Mouse (Mus musculus) retina, postnatal 7 days (tissue): ENCODE data around the gene Car10.

ENCODE experiments used
- DNase-seq: peaks from one replicate; pipeline ENCODE4 v3.0.0-alpha.2; 2012; ENCODE audit warnings: low read depth, low spot score

Car10 gene

DNA sequence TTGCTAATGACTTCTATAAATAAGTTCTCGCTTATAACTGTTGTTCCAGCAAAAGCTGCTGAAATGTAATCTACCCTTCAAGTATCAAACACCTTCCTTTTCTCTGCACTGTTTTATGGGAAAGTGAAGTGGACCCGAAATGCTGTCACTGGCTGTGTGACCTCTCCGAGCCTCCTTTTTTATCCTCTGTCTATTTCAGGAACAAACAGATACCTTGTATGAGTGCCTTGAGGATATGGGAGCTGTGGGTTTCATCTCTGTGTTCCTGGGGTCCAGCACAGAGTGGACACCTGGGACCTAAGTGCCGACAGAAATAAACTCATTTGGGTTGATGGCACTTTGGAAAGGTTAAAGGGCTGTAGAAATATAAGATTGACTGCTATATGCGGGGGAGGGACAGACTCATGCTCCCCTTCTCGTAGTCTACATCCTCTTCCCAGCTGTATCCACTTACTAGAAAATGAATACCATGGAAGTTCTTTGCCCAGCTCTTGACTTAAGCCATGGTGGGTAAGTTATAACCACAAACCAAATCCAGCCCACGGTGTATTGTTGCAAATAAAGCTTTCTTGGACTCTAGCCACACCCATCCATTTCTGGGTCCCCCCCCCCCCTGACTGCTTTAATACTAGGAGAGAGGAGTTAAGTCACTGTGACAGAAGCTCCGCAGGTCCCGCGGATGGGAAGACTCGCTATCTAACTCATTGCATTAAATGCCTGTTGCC, 474.3 kb downstream of the Car10 start:
- DNase-seq = no peak

DNA sequence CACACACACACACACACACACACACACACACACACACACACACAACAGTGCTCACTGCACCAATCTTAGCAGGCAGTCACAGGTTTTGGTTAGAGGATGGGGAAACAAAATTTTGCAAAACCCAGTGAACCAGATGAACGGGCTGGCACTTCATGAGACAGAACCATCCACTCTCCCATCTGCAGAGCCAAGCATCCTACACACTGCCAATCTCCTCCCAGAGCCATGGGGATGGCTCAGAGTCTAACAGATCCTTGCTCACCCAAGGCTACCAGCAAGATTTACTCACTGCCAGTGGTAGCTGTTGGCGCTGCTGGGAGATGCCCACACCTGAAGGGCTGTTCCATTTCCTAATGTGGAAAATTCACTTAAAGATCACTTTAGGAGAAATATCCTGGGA, 479.6 kb downstream of the Car10 start:
- DNase-seq = no peak

DNA sequence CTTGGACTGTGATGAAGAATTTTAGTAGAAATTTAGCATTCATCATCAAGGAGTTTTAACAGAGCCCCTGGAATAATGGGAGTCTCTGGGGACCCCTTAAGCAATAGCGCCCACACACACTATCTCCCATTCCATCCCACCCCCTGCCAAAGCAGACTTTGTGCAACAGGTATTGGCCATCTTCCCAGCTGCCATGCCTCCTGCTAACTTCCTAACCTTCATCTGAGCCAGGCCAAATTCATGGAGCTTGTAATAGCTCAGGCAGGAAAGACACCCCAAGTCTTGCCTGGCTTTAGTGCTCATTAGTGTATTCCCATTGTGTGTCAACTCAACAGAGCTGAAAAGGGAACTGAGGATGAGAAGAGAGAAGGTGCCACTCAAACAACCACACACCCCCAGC, 481.8 kb downstream of the Car10 start:
- no peak for DNase-seq

DNA sequence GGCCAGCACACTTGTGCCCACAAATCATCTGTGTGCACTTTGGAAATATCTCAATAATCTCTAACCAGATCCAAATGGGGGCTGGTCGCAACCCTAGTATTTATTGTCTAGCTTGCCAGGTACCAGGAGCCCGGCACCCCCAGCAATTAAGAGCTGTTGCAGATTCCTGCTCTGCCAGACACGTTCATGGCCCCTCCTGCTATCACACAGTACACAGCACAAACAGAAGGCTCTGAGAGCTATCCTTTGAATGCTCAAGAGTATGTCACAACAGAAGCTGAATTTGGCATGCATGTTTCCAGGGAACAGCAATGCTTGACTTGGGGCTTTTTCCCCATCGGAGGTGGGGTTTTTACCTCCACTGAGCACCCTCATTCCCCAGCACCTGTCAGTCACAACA, 483.5 kb downstream of the Car10 start:
- DNase-seq = no peak

DNA sequence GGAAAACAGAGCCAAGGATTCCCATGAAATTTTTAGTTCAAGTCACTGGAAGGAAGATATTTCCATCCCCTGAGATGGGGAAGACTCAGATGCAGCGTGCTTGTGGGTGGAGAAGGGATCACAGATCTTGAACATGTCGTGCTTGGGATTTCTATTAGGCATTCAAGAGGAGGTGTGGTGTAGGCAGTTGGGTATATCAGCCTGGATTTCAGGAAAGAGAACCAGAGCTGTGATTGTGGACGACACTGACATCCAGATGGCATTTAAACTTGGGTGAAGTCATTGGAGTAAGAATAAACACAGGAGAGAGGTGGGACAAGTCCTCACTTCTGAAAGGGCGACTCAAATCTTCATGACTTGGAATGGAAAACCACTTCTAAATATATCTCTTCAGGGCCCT, 490.0 kb downstream of the Car10 start:
- DNase-seq = no peak

DNA sequence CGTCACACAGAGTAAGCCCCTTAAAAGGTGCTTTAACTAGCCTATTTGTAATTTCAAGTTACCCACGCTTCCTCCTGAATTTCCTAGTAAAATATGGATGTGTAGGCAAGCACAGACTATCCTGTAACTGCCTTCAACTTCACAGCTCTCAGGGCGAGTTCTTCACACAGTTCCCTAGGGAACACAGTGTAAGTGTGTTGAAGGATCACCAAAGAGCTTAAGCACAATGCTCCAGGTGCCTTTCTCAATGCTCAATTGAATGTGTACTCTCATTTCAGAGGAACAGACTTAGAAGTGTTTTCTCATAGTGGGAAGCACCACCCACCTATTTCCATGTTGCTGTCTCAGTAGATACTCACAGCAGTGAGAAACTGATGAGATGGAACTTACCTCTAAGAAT, 492.8 kb downstream of the Car10 start:
- no peak for DNase-seq

DNA sequence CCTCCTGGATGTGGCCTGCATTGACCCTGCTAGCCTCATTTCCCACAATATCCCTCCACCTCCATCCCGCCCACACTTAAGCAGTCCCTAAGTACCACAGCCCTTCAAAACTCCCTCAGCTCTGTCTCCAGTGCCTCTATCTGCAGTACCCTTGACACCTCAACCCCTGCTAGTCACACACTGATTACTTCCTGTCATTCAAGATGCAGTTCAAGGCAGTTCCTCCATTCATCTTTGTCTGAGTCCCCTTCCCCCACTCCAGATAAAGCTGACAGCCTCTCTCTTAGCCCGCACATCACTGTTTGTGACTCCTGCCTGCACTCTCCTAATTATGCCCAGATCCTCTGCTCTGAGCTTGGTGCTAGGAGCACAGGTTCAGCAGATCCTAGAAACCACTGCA, 496.2 kb downstream of the Car10 start:
- DNase-seq = no peak

DNA sequence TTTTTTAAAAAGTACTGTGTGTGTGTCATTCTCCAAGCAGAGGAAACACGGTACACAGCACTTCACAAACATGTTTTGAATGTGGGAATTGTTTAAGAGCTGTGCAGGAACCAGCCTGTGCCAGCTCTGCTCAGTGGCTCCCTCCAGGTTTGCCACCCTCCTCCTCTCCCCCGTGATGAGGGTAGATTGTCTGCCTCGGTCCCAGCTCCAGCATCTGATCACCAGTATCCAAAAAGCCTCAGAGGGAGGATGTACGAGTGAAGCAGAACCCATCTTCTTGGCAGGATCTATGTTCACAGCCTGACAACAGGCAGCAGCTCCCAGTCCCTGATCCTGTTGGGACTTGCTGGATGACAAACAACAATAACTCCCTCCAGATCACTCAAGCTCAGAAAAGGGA, 500.3 kb downstream of the Car10 start:
- DNase-seq = no peak

DNA sequence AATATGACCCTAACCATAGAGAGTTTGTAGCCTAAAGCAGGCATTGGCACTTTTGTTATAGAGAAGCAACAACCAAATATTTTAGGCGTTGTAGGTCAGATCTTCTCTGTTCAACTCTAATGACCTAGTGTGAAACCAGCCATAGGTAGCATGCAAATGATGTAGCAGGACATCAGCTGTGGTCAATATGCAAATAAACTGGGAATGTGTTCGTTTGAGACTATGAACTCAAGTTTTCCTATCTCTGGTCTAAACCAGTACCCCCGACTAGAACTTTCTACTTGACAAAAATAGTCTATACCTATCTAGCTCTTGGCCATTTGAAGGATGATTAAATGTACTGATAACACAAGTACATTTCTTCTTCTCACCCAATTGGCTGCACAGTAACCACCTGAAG, 501.9 kb downstream of the Car10 start:
- DNase-seq = no peak

DNA sequence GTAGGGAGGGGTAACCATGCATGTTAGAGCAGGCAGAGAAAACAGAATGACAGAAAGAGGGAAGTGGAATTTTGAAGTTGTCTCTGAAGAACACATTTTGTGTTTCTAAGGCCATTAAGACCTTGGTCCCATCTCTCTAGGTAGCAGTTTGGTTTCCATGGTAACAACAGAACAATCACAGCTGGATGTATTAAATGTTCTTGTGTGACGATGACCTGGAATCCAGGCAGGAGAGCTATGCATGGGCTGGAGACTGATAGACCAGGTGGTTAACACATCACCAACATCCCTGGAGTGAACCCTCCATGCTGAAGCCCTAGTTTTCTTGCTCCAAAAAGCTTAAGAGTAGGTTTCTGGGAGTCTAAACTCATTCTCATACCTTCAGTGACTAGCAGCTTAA, 505.7 kb downstream of the Car10 start:
- no peak for DNase-seq

DNA sequence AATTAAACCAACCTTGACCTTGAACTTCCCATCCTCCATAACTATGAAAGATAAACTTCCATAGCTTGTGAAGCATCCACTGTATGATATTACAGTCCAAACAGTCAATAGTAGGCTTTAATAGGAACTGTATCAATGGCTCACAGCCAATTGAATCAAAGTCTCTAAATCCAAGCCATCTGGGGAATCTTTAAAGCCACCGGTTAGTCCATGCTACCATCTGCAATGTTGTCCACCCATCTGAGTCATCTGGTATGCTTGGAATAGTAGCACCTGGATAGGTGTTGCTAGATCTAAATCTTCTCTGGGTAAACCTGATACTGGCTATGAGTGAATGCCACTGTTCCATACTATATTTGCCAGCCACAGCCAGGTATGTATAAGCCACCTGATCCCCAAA, 509.3 kb downstream of the Car10 start:
- no peak for DNase-seq

DNA sequence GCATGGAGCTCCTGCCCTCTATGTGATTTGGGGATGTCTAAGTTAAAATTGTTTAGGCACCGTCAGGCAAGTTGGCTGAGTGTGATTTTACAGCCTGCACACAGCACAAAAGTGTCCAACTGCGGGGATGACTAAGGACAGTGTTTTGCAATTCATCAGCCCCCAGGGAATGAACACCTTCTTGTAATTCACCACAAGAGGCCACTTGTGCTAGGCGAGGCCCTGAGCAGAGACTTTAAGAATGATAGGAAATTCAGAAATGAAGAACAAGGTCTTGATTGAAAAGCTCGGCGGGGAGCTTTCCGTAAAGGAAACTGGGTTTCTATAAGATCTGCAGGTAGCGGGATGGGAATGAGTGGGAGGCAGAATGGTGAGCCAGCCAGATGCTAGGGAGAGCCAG, 510.9 kb downstream of the Car10 start:
- DNase-seq = no peak

DNA sequence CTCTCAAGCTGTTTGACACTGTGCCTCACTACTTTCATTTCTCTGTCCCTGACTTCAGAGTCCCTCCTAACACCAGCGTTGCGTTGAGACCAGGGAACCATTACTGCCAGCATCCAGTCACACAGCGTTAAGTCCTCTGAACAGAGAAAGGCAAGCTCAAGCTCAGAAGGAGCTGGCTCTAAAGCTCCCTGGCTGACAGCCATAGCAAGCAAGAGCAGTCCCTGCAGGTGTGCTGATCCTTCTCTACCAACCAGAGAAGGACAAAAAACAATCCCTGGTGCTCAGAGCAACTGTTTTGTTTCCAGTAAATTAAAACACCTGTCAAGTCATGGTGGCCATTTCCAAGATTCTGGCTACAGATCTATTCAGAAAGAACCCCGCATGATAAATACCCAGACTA, 514.2 kb downstream of the Car10 start:
- no peak for DNase-seq

DNA sequence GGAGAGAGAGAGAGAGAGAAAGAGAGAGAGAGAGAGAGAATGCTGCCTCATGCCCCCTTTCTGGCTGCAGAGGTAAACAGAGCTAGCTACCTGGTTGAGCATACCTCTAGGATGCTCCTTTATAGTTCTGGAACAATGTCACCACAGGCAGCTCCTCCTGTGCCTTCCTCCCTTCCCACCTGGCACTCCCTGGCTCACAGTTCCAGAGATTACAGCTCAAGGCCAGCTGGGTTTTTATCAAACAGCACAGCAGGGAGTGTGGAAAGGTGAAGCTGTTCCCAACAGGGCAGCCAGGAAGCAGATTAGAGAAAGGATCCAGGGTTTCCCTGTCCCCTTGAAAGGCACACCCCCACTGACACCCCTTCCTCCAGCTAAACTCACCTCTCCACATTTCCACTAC, 517.0 kb downstream of the Car10 start:
- no peak for DNase-seq

DNA sequence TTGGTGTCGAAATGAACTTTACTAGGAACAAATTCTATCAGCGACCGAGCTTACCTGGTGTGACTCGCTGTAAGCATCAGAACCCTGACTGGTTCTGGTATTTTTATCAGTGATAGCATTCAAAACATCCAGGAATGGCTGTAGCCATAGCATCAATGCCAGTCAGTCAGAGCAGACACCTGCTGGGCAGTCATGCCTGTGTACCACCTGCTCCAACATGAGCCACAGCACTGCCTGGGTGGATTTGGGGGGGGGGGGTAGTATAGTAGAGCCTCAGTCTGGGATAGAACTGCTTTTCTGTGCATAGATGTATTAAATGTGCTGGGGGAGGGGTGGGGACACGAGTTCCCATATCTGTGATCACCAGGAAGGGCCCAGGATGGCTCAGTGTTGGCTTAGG, 525.8 kb downstream of the Car10 start:
- no peak for DNase-seq

DNA sequence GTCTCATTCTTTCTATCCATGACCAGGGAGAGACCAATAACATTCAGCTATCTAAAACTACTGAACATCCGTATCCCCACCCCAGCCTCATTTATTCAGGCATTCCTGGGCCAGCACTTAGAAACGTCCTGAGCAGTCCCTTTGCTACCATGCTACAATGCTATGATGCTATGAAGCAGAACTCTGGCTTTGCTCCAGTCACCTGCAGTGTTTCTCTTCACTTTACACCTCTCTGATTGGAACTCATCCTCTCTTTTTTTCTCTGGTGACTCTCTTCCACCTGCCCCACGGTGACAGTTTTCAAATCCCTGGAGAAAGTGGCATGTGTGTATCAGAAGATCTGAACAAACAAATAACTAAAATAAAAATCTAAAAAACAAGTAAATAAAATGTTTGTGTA, 541.6 kb downstream of the Car10 start:
- DNase-seq = no peak

DNA sequence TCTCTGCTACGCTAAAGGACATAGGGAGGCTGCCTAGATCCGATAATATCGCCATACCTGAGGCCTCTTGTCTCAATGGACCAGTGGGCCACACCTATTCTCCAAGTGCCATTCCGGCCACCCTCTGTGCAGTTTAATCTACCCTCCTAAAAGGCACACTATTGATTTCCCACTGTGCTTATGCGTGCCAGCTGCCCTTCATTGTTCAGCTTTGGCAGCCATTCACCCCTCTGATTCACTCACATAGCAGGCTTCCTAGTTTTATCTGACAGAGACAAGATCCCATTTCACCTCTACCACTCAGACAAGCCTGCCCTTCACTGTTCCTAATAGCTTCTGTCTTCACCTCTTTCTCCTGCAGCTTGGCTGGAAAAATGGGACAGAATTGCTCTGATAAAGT, 543.1 kb downstream of the Car10 start:
- no peak for DNase-seq

DNA sequence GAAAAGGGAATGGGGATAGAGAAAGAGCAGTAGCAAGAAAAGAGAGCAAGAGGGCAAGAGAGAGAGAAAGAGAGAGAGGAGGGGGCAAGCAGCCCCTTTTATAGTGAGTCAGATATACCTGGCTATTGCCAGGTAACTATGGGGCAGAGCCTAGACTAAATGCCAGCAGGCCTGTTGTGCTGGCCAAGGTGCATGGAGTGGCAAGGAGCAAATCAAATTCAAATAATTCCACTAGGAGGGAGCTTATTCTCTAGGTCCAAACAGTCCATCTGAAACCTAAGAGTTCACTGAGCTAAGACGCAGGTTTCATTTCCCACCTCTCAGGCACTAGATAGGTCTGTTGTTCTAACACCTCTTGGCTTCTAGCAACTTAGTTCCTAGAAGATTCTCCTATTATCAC, 544.5 kb downstream of the Car10 start:
- DNase-seq = no peak

DNA sequence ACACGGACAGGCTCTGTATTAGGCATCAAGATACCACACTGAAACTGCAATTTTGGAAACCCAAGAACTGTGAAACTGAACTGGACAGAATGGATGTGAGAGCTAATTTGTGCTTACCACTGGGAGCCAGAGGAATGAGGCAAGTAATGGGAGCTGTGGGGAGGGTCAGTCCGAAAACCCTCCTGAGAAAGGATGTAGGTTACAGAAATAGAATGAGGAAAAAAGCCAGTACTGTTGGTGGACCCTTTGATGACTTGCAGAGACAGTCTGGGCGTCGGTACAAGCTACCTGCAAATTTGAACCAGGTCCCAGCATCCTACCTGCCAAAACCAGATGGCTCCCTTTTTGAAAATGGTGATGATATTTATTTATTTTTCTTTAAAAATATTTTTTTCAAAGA, 545.2 kb downstream of the Car10 start:
- no peak for DNase-seq

DNA sequence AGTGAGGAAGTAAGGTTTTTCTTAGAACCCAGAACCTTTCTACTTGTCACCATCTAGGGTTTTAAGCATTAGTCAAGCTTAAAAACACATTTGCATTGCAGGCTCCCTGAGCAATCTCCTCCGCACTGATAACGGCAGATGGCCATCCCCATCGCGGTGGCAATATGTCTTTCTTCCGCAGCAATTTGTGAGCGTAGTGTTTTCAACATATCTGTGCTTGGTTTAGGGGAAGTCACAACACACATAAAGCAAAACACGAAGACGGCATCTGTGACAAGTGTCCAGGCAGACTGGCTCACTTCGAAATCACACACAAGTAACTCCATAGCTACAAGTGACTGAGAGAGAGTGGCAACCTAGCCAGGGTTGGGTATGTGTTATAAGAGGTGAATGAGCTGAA, 545.6 kb downstream of the Car10 start:
- no peak for DNase-seq

DNA sequence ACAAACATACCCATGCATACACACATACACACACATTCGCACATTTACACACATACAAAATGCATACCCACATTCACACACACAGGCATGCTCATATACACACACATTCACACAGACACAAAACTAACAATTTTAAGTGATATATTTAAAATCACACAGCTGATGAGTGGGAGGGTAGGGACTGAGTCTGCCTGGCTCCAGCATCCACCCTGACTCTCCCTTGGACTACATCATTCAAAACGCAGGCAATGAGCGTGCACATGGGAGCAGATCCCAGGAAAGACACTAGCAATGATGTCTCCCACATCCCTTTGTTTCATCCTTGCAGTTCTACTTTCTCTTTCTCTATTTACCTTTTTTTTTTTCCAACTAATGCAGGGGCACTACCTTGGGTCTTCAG, 548.4 kb downstream of the Car10 start:
- DNase-seq = no peak
